Mouse (Mus musculus) intestine, embryonic 14.5 days (tissue): ENCODE results near the gene Bptf. TPM values are rescaled to one million over a fixed set of nuclear protein-coding genes. Genes with fewer than 3 reads are reported as not detected.
"Not testable (repeated sequence)": the region's sequence is repeated elsewhere in the genome, so short reads cannot be mapped to it uniquely, and the experiment has no call there.

Experiments used
- ATAC-seq: fragments of 200-750 bp; cut with Nextera tagmentation; replicated peaks from 2 replicates; pipeline ENCODE4 v1.8.0; 2017; ENCODE audit warnings: low read depth, moderate number of reproducible peaks, moderate TSS enrichment, moderate library complexity; ENCODE audit not compliant: low FRiP score, low TSS enrichment
- DNase-seq: peaks from one replicate; pipeline ENCODE4 v3.0.0-alpha.2; 2018; ENCODE audit warnings: low spot score
- H3K27ac ChIP-seq: fragments of 300-500 bp; sonication (generic); 2 replicates; pipeline ENCODE4 v1.5.1; 2014; ENCODE audit warnings: low read depth, mild to moderate bottlenecking, control low read depth
- H3K27me3 ChIP-seq: fragments of 300-500 bp; sonication (generic); replicated peaks from 2 replicates; pipeline ENCODE4 v1.6.1; 2014; ENCODE audit warnings: low read length, control low read depth; ENCODE audit not compliant: control insufficient read depth, insufficient read depth
- H3K36me3 ChIP-seq: fragments of 300-500 bp; sonication (generic); 2 replicates; pipeline ENCODE4 v1.6.1; 2014; ENCODE audit warnings: low read length, control low read depth; ENCODE audit not compliant: control insufficient read depth, insufficient read depth
- H3K4me1 ChIP-seq: fragments of 300-500 bp; sonication (generic); replicated peaks from 2 replicates; pipeline ENCODE4 v1.6.1; 2014; ENCODE audit warnings: low read length, control low read depth, mixed read lengths; ENCODE audit not compliant: control insufficient read depth, insufficient read depth
- H3K4me2 ChIP-seq: fragments of 300-500 bp; sonication (generic); 2 replicates; pipeline ENCODE4 v1.6.1; 2014; ENCODE audit warnings: low read length
- H3K4me3 ChIP-seq: fragments of 300-500 bp; sonication (generic); 2 replicates; pipeline ENCODE4 v1.5.1; 2014; ENCODE audit warnings: low read depth, low read length, control low read depth, mixed read lengths
- H3K9ac ChIP-seq: fragments of 300-500 bp; sonication (generic); 2 replicates; pipeline ENCODE4 v1.6.1; 2014; ENCODE audit warnings: mild to moderate bottlenecking, low read length
- H3K9me3 ChIP-seq: fragments of 300-500 bp; sonication (generic); 2 replicates; pipeline ENCODE4 v1.6.1; 2016; ENCODE audit warnings: low read length, control low read depth; ENCODE audit not compliant: control insufficient read depth
- WGBS: fragments of 180-500 bp; shearing (Covaris S2); extraction: QIAGEN DNeasy Blood & Tissue Kit; methylation state at CpG from one replicate; pipeline ENCODE4 v1.1.7; 2014; 5-methylcytosine and 5-hydroxymethylcytosine counted together
- polyA plus RNA-seq: library from polyadenylated mRNA; unstranded; fragments of >200 nt; fragmentation: Nextera tagmentation; extraction: Ambion mirVana; gene quantifications from 2 replicates; pipeline ENCODE4 v1.2.1, GENCODE M21; 2014

The Bptf gene
- polyA plus RNA-seq, 1 experiment from 2014 or later: 38.6 TPM

GRCm38 (mm10) chr11:106987384-106987783 lies 144.5 kb downstream of the Bptf start:
- H3K4me1 ChIP-seq: no peaks in the 10 kb centered on the region
- H3K27ac ChIP-seq: no peak overlapping the region
- ATAC-seq (no peak), DNase-seq (no peak)
- H3K36me3 ChIP-seq: peaks cover 52% of the 10 kb centered on the region
- H3K9ac ChIP-seq: no peak overlapping the region
- H3K9me3 ChIP-seq: no peaks in the 10 kb centered on the region
- no peak overlapping the region for H3K4me3 ChIP-seq
- 77% methylated on average over 2 of the region's 2 CpGs for WGBS
- H3K4me2 ChIP-seq: no peak overlapping the region
- H3K27me3 ChIP-seq: no peaks in the 10 kb centered on the region

- peaks cover 41% of the 10 kb centered on the region for H3K36me3 ChIP-seq
- H3K27ac ChIP-seq, H3K27me3 ChIP-seq, H3K9me3 ChIP-seq, DNase-seq, ATAC-seq, H3K9ac ChIP-seq, H3K4me3 ChIP-seq, H3K4me2 ChIP-seq, H3K4me1 ChIP-seq: not testable (repeated sequence)
- 80% methylated on average over 9 of the region's 9 CpGs for WGBS
Measured at GRCm38 (mm10) chr11:106985979-106986604, 145.8 kb downstream of the Bptf start.

Other genes starting within 250 kb of the Bptf start
- gene Smurf2, start 211.4 kb downstream of the Bptf start, polyA plus RNA-seq: 17.1 and 19.2 TPM in 2 replicates
- 416 and 452 TPM in 2 replicates for gene Kpna2, start 132.6 kb downstream of the Bptf start, polyA plus RNA-seq
- gene 1810010H24Rik, start 106.4 kb downstream of the Bptf start, polyA plus RNA-seq: 1.8 and 2.9 TPM in 2 replicates
- gene Nol11, start 57.3 kb upstream of the Bptf start, polyA plus RNA-seq: 54.4 and 58.0 TPM in 2 replicates